Mouse (Mus musculus) forebrain, embryonic 11.5 days (tissue): ENCODE measurements around the gene Ccl11. TPM values are rescaled to one million over a fixed set of nuclear protein-coding genes. Genes with fewer than 3 reads are reported as not detected.

Experiments used
- ATAC-seq: fragments of 200-750 bp; cut with Nextera tagmentation; replicated peaks from 2 replicates; pipeline ENCODE4 v1.8.0; 2017; ENCODE audit warnings: moderate TSS enrichment; ENCODE audit not compliant: low FRiP score
- DNase-seq: peaks from one replicate; pipeline ENCODE4 v3.0.0-alpha.2; 2017; ENCODE audit warnings: low spot score
- H3K27ac ChIP-seq: fragments of 300-500 bp; sonication (generic); 2 replicates; pipeline ENCODE4 v1.5.1; 2014; ENCODE audit warnings: low read depth, low read length
- H3K27me3 ChIP-seq: fragments of 300-500 bp; sonication (generic); 2 replicates; pipeline ENCODE4 v1.6.1; 2014; ENCODE audit warnings: mild to moderate bottlenecking, low read length, mixed read lengths; ENCODE audit not compliant: control insufficient read depth, insufficient read depth
- H3K36me3 ChIP-seq: fragments of 300-500 bp; sonication (generic); 2 replicates; pipeline ENCODE4 v1.6.1; 2014; ENCODE audit warnings: mild to moderate bottlenecking, low read length, moderate library complexity, mixed read lengths; ENCODE audit not compliant: control insufficient read depth, insufficient read depth
- H3K4me1 ChIP-seq: fragments of 300-500 bp; sonication (generic); replicated peaks from 2 replicates; pipeline ENCODE4 v1.6.1; 2014; ENCODE audit warnings: low read length, mixed read lengths; ENCODE audit not compliant: control insufficient read depth, insufficient read depth
- H3K4me2 ChIP-seq: fragments of 300-500 bp; sonication (generic); 2 replicates; pipeline ENCODE4 v1.6.1; 2014; ENCODE audit warnings: low read depth, mild to moderate bottlenecking, low read length, moderate library complexity, mixed read lengths; ENCODE audit not compliant: severe bottlenecking
- H3K4me3 ChIP-seq: fragments of 300-500 bp; sonication (generic); 2 replicates; pipeline ENCODE4 v1.5.1; 2014; ENCODE audit warnings: low read depth, low read length
- H3K9ac ChIP-seq: fragments of 300-500 bp; sonication (generic); 2 replicates; pipeline ENCODE4 v1.6.1; 2014; ENCODE audit warnings: low read length
- H3K9me3 ChIP-seq: fragments of 300-500 bp; sonication (generic); 2 replicates; pipeline ENCODE4 v1.6.1; 2016; ENCODE audit warnings: low read length, mixed read lengths; ENCODE audit not compliant: control insufficient read depth
- WGBS: fragments of 180-500 bp; shearing (Covaris S2); extraction: QIAGEN DNeasy Blood & Tissue Kit; methylation state at CpG from one replicate; pipeline ENCODE4 v1.1.7; 2014; 5-methylcytosine and 5-hydroxymethylcytosine counted together
- polyA plus RNA-seq: library from polyadenylated mRNA; unstranded; fragments of >200 nt; fragmentation: Nextera tagmentation; extraction: Ambion mirVana; gene quantifications from 2 replicates; pipeline ENCODE4 v1.2.1, GENCODE M21; 2014

Ccl11 gene
- polyA plus RNA-seq, 1 experiment from 2014 or later: not detected

- Histone ChIP-seq H3K27me3 (no peaks in the 10 kb centered on the region), H3K36me3 (no peaks in the 10 kb centered on the region), H3K4me3 (no peak within 1 kb of the TSS), H3K4me2 (no peak within 1 kb of the TSS), H3K9ac (no peak within 1 kb of the TSS), H3K27ac (no peak within 1 kb of the TSS), H3K9me3 (no peaks in the 10 kb centered on the region), H3K4me1 (no peaks in the 10 kb centered on the region)
- 77% methylated on average over 2 of the region's 2 CpGs for WGBS
- ATAC-seq (no peak), DNase-seq (no peak)
Observed at GRCm38 (mm10) chr11:82101529-82101928, 43.9 kb downstream of the Ccl11 start, which contains the start of gene Ccl12. Gene Ccl12 (plus strand): TSS chr11:82101845.

GRCm38 (mm10) chr11:82109611-82110010 is 52.0 kb downstream of the Ccl11 start:
- Histone ChIP-seq H3K36me3 (no peaks in the 10 kb centered on the region), H3K9ac (no peak overlapping the region), H3K4me1 (no peaks in the 10 kb centered on the region), H3K4me3 (no peak overlapping the region), H3K9me3 (no peaks in the 10 kb centered on the region), H3K4me2 (no peak overlapping the region), H3K27me3 (no peaks in the 10 kb centered on the region), H3K27ac (no peak overlapping the region)
- DNase-seq (no peak), ATAC-seq (no peak)

- H3K36me3 ChIP-seq: no peaks in the 10 kb centered on the region
- H3K27me3 ChIP-seq: no peaks in the 10 kb centered on the region
- H3K9me3 ChIP-seq: no peaks in the 10 kb centered on the region
- H3K4me3 ChIP-seq: no peak overlapping the region
- no peak overlapping the region for H3K27ac ChIP-seq
- 63% methylated on average over 6 of the region's 6 CpGs for WGBS
- ATAC-seq (no peak), DNase-seq (no peak)
- H3K9ac ChIP-seq: no peak overlapping the region
- no peak overlapping the region for H3K4me2 ChIP-seq
- no peaks in the 10 kb centered on the region for H3K4me1 ChIP-seq
Observed at GRCm38 (mm10) chr11:82110372-82111248, 53.0 kb downstream of the Ccl11 start.

Other genes with a start within 250 kb of the Ccl11 start
- gene 5530401A14Rik, start 197.2 kb upstream of the Ccl11 start, polyA plus RNA-seq: not detected in 2 replicates
- gene Asic2, start 89.4 kb upstream of the Ccl11 start, polyA plus RNA-seq: 0.94 and 1.4 TPM in 2 replicates
- gene Ccl2, start 22.3 kb upstream of the Ccl11 start, polyA plus RNA-seq: 0.47 and 0.88 TPM in 2 replicates
- gene Gm17268, start 19.3 kb upstream of the Ccl11 start, polyA plus RNA-seq: not detected in 2 replicates
- 0.57 TPM in 1 of 2 replicates, not detected in the other for gene Ccl7, start 12.1 kb upstream of the Ccl11 start, polyA plus RNA-seq
- gene Ccl12, start 44.0 kb downstream of the Ccl11 start, polyA plus RNA-seq: 0.87 and 0.91 TPM in 2 replicates
- not detected in 2 replicates for gene Ccl8, start 57.4 kb downstream of the Ccl11 start, polyA plus RNA-seq
- gene Ccl1, start 247.9 kb downstream of the Ccl11 start, polyA plus RNA-seq: not detected in 2 replicates